Mouse (Mus musculus): ENCODE data around the gene Ap2a1. TPM values are rescaled to one million over a fixed set of nuclear protein-coding genes. Genes with fewer than 3 reads are reported as not detected.

The Ap2a1 gene
- 48.1 and 53.1 TPM in 2 replicates for polyA plus RNA-seq (2012)

DNA sequence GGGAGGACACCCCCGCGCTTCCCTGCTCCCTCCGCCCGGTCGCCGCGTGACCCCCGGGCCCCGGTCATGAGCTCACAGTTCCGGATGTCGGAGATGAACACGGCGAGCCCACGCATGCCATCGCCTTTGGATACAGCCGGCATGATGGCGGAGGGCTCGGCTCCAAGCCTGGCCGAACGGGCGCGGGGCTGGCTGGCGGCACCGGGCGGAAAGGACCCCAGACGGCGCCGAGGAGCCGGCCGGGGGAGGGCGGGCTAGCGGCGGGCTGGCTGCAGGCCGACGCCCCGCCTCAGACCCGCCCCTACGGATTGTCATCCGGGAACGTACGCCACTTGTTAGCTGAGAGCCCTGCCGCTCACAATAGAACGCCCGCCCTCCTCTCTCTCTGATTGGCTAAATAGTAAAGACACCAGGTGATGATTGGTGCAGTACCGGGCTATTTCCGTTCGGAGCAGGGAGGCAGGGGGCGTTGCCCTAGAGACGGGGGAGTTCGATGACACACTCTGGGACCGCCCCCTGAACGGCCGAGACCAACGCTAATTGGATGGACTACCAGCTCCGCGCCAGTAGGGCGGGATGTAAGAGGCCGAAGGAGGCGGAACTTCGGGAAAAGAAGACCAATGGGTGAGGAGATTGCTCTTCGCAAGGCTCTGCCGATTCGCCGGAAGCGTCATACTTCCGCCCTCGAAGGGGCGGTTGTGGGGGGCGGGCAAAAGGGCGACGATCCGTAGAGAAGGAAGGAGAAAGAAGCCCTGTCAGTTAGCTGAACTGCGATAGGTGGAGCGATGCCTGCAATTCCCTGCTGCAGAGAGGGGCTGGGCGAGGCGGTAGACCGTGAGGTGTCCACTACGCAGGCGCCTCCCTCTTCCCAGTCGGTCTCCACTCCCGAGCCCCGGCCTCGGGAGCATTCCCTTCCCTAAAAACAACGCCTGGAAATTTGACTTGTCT, at the start of gene Ap2a1:
Gene Ap2a1 (minus strand): TSS at position 293 of the 948 bp plus-strand sequence.
- peak within 1 kb of the TSS; percentile 88 for H3K4me3 ChIP-seq (replicated peaks)

DNA sequence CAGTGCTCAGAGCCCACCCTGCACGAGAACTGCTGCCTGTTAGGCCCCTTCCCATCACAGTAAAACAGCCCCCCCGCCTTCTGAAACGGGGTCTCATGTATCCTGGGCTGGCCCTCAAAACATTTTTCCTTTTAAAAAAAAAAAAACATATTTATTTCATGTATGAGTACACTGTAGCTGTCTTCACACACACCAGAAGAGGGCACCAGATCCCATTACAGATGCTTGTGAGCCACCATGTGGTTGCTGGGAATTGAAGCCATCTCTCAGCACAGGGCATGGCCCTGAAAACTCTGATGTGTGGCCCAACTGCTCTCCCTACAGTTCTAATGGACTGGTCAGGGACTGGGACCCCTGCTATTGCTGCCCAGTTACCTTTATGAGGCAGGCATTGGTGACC, 49.0 kb upstream of the Ap2a1 start:
- Histone ChIP-seq H3K9me3 (ENCODE audit: control insufficient read depth, low read length) (no peaks in the 10 kb centered on the region), H3K36me3 (ENCODE audit: control insufficient read depth) (peaks cover 76% of the 10 kb centered on the region), H3K4me3 (replicated peaks) (no peak overlapping the region), H3K27me3 (ENCODE audit: control insufficient read depth) (peaks cover 1% of the 10 kb centered on the region; the same call in 1 of the 2 replicates), H3K4me1 (ENCODE audit: control insufficient read depth) (peaks cover 27% of the 10 kb centered on the region)
- TF ChIP-seq TAL1 (IDR thresholded peaks at IDR 0.05; ENCODE audit: low read length): no peak
- no peak for TF ChIP-seq GATA1 (IDR thresholded peaks at IDR 0.05; ENCODE audit: low read length)

More for the DNA sequence above, at the start of gene Ap2a1:
- Histone ChIP-seq H3K36me3 (ENCODE audit: control insufficient read depth) (peaks cover 34% of the 10 kb centered on the region), H3K4me1 (ENCODE audit: control insufficient read depth) (peaks cover 53% of the 10 kb centered on the region), H3K27me3 (ENCODE audit: control insufficient read depth) (no peaks in the 10 kb centered on the region), H3K9me3 (ENCODE audit: control insufficient read depth, low read length) (no peaks in the 10 kb centered on the region)
- TF ChIP-seq GATA1 (IDR thresholded peaks at IDR 0.05; ENCODE audit: low read length) (no peak), TAL1 (IDR thresholded peaks at IDR 0.05; ENCODE audit: low read length) (no peak)

DNA sequence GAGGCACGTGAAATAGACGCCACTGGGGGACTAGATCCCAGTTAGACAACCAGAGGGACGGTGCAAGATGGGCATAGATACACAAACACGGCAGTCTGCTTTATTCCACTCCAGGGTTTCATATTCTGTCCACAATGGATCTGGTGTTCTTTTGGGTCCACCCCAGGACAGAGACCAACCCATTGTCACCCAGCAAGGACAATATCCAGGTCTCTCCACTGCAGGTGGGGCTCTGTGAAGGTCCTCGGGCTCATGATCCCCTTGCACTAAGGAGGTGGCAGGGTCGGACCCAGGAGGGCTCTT, 45.8 kb upstream of the Ap2a1 start:
- peaks cover 44% of the 10 kb centered on the region for H3K4me1 ChIP-seq (ENCODE audit: control insufficient read depth)
- TF ChIP-seq GATA1 (IDR thresholded peaks at IDR 0.05; ENCODE audit: low read length) (no peak), TAL1 (IDR thresholded peaks at IDR 0.05; ENCODE audit: low read length) (no peak)
- H3K27me3 ChIP-seq (ENCODE audit: control insufficient read depth): peaks cover 14% of the 10 kb centered on the region

DNA sequence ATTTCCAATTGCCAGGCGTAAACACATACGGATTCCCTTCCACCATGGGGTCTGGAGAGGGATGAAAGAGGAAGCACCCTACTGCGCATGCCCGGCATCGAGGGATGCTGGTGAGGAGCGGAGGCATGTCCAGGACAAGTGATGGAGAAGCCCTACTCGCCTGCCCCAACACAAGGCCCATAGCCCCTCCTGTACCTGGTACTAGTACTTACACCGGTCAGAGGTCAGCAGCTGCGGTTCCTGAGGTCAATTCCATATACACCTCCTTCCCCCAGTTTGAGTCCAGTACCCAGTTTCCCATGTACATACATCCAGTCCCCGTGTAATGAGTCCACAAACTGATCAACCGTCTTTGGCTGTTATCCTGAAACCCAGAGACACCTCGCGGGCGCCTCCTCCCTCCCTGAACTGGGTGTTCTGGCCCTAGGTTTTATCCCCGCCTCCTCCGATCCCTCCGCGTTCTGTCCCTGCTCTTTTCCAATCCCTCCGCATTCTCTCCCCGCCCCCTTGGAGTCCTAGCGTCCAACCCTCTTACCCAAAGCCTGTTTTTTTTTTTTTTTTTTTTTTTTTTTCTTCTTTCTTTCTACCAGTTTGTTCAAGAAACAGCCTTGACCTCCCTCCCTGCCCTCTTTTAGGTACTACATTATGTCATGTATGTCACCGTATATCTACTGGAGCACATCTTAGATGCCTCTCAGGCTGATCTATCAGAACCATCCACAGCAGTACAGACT, 45.3 kb upstream of the Ap2a1 start, which contains the start of gene Cpt1c:
Gene Cpt1c (minus strand): TSS at position 469 of the 734 bp plus-strand sequence.
- Histone ChIP-seq H3K4me1 (ENCODE audit: control insufficient read depth) (peaks cover 46% of the 10 kb centered on the region), H3K36me3 (ENCODE audit: control insufficient read depth) (peaks cover 43% of the 10 kb centered on the region), H3K9me3 (ENCODE audit: control insufficient read depth, low read length) (no peaks in the 10 kb centered on the region), H3K4me3 (replicated peaks) (peak within 1 kb of the TSS; percentile 52), H3K27me3 (ENCODE audit: control insufficient read depth) (peaks cover 14% of the 10 kb centered on the region)
- TF ChIP-seq GATA1 (IDR thresholded peaks at IDR 0.05; ENCODE audit: low read length) (no peak), TAL1 (IDR thresholded peaks at IDR 0.05; ENCODE audit: low read length) (no peak)

More for the DNA sequence above, 45.8 kb upstream of the Ap2a1 start:
- Histone ChIP-seq H3K9me3 (ENCODE audit: control insufficient read depth, low read length) (no peaks in the 10 kb centered on the region), H3K4me3 (replicated peaks) (peak overlapping the region; percentile 52), H3K36me3 (ENCODE audit: control insufficient read depth) (peaks cover 48% of the 10 kb centered on the region)

DNA sequence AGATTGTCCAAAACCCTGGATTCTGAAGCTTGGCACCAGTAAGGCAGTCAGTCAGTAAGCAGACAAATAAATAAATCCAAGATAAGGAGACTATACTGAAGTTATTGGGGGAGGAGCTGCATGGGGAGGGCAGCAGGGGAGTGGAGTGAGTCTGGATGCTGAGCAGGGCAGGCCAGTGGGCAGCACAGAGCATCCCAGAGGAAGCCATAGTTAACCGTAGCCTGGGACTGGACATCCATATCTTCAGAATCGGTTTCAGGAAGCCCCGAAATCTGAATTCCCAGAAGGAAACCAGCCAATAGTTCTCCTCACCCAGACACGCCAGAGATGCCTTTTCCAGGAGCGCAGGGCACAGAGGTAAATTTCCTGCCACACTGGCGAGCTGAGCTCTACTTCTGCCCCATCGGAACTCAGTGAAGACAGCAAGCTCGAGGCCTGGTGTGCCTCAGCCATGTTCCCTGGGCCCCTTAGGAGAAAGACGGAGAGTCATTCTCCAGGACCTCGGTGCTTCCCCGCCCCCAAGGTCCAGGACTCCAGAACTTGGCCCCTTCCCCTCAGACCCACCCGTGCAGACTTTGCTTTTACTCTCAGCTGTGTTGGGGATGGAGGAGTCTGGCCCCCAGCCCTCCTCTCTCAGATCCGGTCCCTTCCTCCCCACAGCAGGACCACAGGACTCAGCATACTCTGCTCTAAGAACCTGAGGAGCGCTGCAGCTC, 44.3 kb upstream of the Ap2a1 start:
- no peak for TF ChIP-seq TAL1 (IDR thresholded peaks at IDR 0.05; ENCODE audit: low read length)
- no peak for TF ChIP-seq GATA1 (IDR thresholded peaks at IDR 0.05; ENCODE audit: low read length)
- H3K36me3 ChIP-seq (ENCODE audit: control insufficient read depth): peaks cover 33% of the 10 kb centered on the region
- peaks cover 14% of the 10 kb centered on the region for H3K27me3 ChIP-seq (ENCODE audit: control insufficient read depth)
- peaks cover 46% of the 10 kb centered on the region for H3K4me1 ChIP-seq (ENCODE audit: control insufficient read depth)
- no peak overlapping the region for H3K4me3 ChIP-seq (replicated peaks)
- no peaks in the 10 kb centered on the region for H3K9me3 ChIP-seq (ENCODE audit: control insufficient read depth, low read length)

DNA sequence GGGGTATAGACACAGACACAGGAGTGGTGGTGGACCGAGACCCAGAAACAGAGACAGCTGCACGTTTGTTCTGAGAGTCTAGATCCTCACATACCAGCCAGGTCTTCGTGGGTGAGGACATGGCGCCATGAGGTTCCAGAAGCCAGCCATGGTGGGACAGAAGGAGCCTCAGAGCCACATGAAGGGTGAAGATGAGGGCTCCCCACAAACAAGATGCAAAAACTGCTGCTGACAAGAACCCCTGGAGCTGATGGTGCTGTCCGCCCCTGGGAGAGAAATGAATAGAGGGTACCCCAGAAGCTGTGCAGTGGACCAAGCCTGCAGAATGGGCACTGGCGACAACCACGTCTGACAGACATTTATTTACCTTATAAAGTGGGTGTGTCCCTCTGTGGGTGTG, 41.8 kb upstream of the Ap2a1 start:
- H3K27me3 ChIP-seq (ENCODE audit: control insufficient read depth): peaks cover 14% of the 10 kb centered on the region
- H3K4me1 ChIP-seq (ENCODE audit: control insufficient read depth): peaks cover 53% of the 10 kb centered on the region
- H3K36me3 ChIP-seq (ENCODE audit: control insufficient read depth): peaks cover 9% of the 10 kb centered on the region
- H3K4me3 ChIP-seq (replicated peaks): no peak overlapping the region
- TF ChIP-seq GATA1 (IDR thresholded peaks at IDR 0.05; ENCODE audit: low read length): no peak
- TF ChIP-seq TAL1 (IDR thresholded peaks at IDR 0.05; ENCODE audit: low read length): no peak
- no peaks in the 10 kb centered on the region for H3K9me3 ChIP-seq (ENCODE audit: control insufficient read depth, low read length)

DNA sequence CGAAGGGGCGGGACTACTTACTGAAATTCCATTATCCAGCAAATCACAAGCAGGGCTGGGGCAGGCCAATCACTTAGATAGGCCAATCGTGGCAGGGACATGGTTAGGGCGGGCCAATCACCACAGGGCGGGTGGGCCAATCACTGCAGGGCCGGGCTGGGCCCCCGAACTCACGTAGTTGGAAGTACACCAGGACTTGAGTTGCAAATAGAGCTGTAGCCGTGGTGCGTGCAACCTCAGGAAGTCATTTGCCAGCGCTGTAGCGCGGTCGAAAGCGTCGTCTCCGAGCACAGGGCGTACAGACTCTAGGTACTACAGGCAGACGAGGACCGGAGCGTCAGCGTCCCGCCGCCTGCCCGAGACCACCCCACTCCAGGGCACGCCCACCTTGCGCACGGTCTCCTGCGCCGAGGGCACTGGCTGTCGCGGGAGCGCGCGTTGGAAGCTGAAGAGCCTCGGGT, 41.0 kb upstream of the Ap2a1 start:
- Histone ChIP-seq H3K27me3 (ENCODE audit: control insufficient read depth) (peaks cover 14% of the 10 kb centered on the region), H3K9me3 (ENCODE audit: control insufficient read depth, low read length) (no peaks in the 10 kb centered on the region), H3K4me1 (ENCODE audit: control insufficient read depth) (peaks cover 49% of the 10 kb centered on the region), H3K36me3 (ENCODE audit: control insufficient read depth) (peaks cover under 1% of the 10 kb centered on the region), H3K4me3 (replicated peaks) (peak overlapping the region; percentile 58)
- no peak for TF ChIP-seq GATA1 (IDR thresholded peaks at IDR 0.05; ENCODE audit: low read length)
- no peak for TF ChIP-seq TAL1 (IDR thresholded peaks at IDR 0.05; ENCODE audit: low read length)

DNA sequence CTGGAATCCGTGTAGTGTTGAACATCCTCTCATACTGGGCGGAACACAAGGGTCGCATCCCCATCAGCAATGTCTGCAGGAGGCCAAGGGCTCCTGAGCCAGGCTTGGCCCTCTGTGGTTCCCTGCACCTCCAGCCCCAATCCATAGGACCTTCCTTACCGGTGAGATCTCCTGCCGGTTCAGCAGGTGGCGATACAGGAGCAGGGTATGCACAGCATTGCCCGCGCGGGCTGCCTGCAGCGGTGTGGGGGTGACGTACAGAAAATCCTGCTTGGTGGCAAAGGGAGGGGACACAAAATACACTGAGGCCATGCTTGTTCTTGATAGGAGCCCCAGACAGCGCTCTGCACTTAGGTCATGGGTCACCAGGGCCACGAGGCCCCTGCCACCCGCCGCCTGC, 37.3 kb upstream of the Ap2a1 start:
- H3K36me3 ChIP-seq (ENCODE audit: control insufficient read depth): no peaks in the 10 kb centered on the region
- no peak overlapping the region for H3K4me3 ChIP-seq (replicated peaks)
- peaks cover 37% of the 10 kb centered on the region for H3K4me1 ChIP-seq (ENCODE audit: control insufficient read depth)
- no peaks in the 10 kb centered on the region for H3K9me3 ChIP-seq (ENCODE audit: control insufficient read depth, low read length)
- peaks cover 12% of the 10 kb centered on the region for H3K27me3 ChIP-seq (ENCODE audit: control insufficient read depth)
- TF ChIP-seq GATA1 (IDR thresholded peaks at IDR 0.05; ENCODE audit: low read length) (no peak), TAL1 (IDR thresholded peaks at IDR 0.05; ENCODE audit: low read length) (no peak)

All from erythroblast, embryonic 14.5 days (primary cell).